Mouse (Mus musculus) liver, postnatal 0 days (tissue): ENCODE data around the gene Porcn. TPM values are rescaled to one million over a fixed set of nuclear protein-coding genes. Genes with fewer than 3 reads are reported as not detected.

ENCODE experiments used
- ATAC-seq: fragments of 200-750 bp; cut with Nextera tagmentation; 2 replicates; pipeline ENCODE4 v1.8.0; 2017; ENCODE audit warnings: mild to moderate bottlenecking, moderate library complexity
- DNase-seq: peaks from one replicate; pipeline ENCODE4 v3.0.0-alpha.2; 2016
- H3K27ac ChIP-seq: fragments of 300-500 bp; sonication (generic); 2 replicates; pipeline ENCODE4 v1.5.1; 2014; ENCODE audit warnings: antibody characterized with exemption, moderate library complexity, mild to moderate bottlenecking, low read depth
- H3K27me3 ChIP-seq: fragments of 300-500 bp; sonication (generic); 2 replicates; pipeline ENCODE4 v1.6.1; 2014; ENCODE audit warnings: low read length, control low read depth, mixed read lengths; ENCODE audit not compliant: insufficient read depth
- H3K36me3 ChIP-seq: fragments of 300-500 bp; sonication (generic); replicated peaks from 2 replicates; pipeline ENCODE4 v1.6.1; 2014; ENCODE audit warnings: mild to moderate bottlenecking, control low read depth, low read length, moderate library complexity, mixed read lengths; ENCODE audit not compliant: insufficient read depth
- H3K4me1 ChIP-seq: fragments of 300-500 bp; sonication (generic); 2 replicates; pipeline ENCODE4 v1.6.1; 2014; ENCODE audit warnings: antibody characterized with exemption, mild to moderate bottlenecking, control low read depth; ENCODE audit not compliant: insufficient read depth
- H3K4me2 ChIP-seq: fragments of 300-500 bp; sonication (generic); 2 replicates; pipeline ENCODE4 v1.6.1; 2014; ENCODE audit warnings: low read depth, mild to moderate bottlenecking, low read length, moderate library complexity, mixed read lengths
- H3K4me3 ChIP-seq: fragments of 300-500 bp; sonication (generic); 2 replicates; pipeline ENCODE4 v1.5.1; 2014; ENCODE audit warnings: low read depth, low read length
- H3K9ac ChIP-seq: fragments of 300-500 bp; sonication (generic); replicated peaks from 2 replicates; pipeline ENCODE4 v1.6.1; 2014; ENCODE audit warnings: mild to moderate bottlenecking, moderate library complexity
- H3K9me3 ChIP-seq: fragments of 300-500 bp; sonication (generic); 2 replicates; pipeline ENCODE4 v1.6.1; 2016; ENCODE audit warnings: mild to moderate bottlenecking, control low read depth, low read length, mixed read lengths
- CTCF ChIP-seq: sonication (generic); IDR thresholded peaks from 2 replicates; pipeline ENCODE4 v1.5.1; 2016; ENCODE audit warnings: antibody characterized with exemption, low read depth
- EP300 ChIP-seq: IDR thresholded peaks from 2 replicates; pipeline ENCODE4 v1.6.1; 2016; ENCODE audit warnings: antibody characterized with exemption, low read depth, mild to moderate bottlenecking
- WGBS: fragments of 180-500 bp; shearing (Covaris S2); extraction: QIAGEN DNeasy Blood & Tissue Kit; methylation state at CpG from one replicate; pipeline ENCODE4 v1.1.7; 2014; ENCODE audit not compliant: insufficient replicate concordance; 5-methylcytosine and 5-hydroxymethylcytosine counted together
- polyA plus RNA-seq: library from polyadenylated mRNA; unstranded; fragments of >200 nt; fragmentation: Nextera tagmentation; extraction: Ambion mirVana; gene quantifications from 2 replicates; pipeline ENCODE4 v1.2.1, GENCODE M21; 2015

Gene Porcn
- 1.5 and 1.9 TPM in 2 replicates for polyA plus RNA-seq

DNA sequence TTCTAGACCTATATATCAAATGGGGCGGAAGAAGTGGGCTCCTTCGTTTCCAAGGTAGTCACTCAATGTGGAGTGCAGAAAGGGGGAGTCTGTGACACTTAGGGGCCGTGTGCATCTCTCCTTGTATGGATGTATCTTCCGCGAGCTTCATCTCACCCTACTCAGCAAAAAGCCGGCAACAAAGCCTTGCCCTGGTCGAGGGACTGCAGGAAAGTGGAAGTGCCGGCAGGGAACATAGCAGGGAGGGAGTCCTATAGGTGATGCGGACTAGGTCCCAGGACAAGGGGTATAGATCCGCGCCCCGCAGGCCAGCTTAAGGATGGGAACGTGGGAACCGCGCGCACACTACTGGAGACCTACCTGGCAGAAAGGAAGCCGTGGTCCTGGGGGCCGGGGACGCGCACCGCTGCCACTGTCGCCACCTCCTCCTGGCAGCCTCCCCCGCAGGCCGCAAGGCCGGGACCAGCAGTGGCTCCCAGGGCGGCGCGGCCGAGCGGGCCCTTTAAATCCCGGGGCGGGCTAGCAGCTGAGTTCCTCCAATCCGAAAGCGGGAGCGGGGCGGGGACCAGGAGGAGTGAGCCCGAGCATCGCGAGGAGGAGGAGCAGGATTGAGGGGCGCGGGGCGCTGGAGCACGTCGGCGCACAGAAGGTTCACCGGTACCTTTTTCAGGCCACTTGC is at the start of gene Porcn:
Gene Porcn, minus strand, starts transcription at position 511 of the 679 bp plus-strand sequence.
- no peaks in the 10 kb centered on the region for H3K27me3 ChIP-seq
- no peaks in the 10 kb centered on the region for H3K4me1 ChIP-seq
- 13% methylated on average over 38 of the region's 46 CpGs for WGBS
- no peak within 1 kb of the TSS for H3K27ac ChIP-seq
- peak within 1 kb of the TSS; percentile 18; the same call in 1 of the 2 replicates for H3K9ac ChIP-seq
- peak; percentile 98 for ATAC-seq
- TF ChIP-seq CTCF (no peak), EP300 (no peak)
- H3K4me2 ChIP-seq, result peak within 1 kb of the TSS; percentile 68
- H3K9me3 ChIP-seq, result no peaks in the 10 kb centered on the region
- no peaks in the 10 kb centered on the region for H3K36me3 ChIP-seq
- H3K4me3 ChIP-seq, result peak within 1 kb of the TSS; percentile 41
- peak; percentile 79 for DNase-seq

DNA sequence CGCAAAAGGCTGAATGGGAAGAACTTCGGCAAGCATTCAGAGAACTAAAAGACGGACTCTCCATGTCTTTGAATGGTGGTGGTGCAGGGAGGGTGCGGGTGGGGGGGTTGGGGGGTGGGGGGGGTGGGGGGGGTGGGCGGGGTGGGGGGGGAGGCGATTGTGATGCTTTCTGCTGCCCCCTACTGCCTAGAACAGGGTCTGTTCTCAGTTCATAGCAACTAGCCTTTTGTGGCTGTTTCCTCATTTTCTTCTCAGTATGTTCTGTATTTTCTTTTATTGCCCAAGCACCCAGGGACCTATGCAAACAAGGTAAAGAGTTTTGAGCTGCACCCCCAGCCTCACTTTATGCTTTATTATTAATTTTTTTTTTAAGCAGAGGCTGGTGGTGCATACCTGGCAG is 49.5 kb upstream of the Porcn start:
- no peaks in the 10 kb centered on the region for H3K9me3 ChIP-seq
- no peak for DNase-seq
- 30% methylated on average over 5 of the region's 6 CpGs for WGBS
- H3K4me2 ChIP-seq, result no peak overlapping the region
- no peak overlapping the region for H3K4me3 ChIP-seq
- no peak for ATAC-seq
- H3K27ac ChIP-seq, result no peak overlapping the region
- H3K36me3 ChIP-seq, result no peaks in the 10 kb centered on the region
- TF ChIP-seq CTCF (no peak), EP300 (no peak)
- H3K9ac ChIP-seq, result no peak overlapping the region
- H3K27me3 ChIP-seq, result no peaks in the 10 kb centered on the region
- H3K4me1 ChIP-seq, result no peaks in the 10 kb centered on the region; the same call in 1 of the 2 replicates

DNA sequence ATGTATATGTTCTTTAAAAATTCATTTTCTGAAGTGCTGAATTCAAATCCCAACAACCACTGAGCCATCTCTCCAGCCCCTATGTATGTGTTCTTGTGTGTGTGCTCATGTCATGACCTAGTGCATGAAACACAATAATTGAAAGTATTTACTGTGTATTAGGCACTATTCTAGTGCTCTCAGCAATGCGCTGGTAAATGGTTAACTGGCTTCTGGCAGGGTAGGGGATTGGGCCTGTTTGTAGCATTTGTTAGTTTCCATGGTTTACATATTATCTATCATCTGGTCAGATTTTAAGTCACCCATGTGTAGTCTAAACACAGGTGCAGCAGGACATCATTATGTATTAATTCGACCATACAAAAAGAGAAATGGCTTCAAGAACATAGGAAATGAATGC is 47.4 kb upstream of the Porcn start:
- Histone ChIP-seq H3K4me2 (no peak overlapping the region), H3K9ac (no peak overlapping the region), H3K27me3 (no peaks in the 10 kb centered on the region), H3K27ac (no peak overlapping the region), H3K9me3 (no peaks in the 10 kb centered on the region), H3K36me3 (no peaks in the 10 kb centered on the region), H3K4me3 (no peak overlapping the region), H3K4me1 (no peaks in the 10 kb centered on the region; the same call in 1 of the 2 replicates)
- no peak for ATAC-seq
- DNase-seq, result no peak
- WGBS, result 77% methylated on average over 2 of the region's 2 CpGs
- no peak for TF ChIP-seq EP300
- no peak for TF ChIP-seq CTCF

DNA sequence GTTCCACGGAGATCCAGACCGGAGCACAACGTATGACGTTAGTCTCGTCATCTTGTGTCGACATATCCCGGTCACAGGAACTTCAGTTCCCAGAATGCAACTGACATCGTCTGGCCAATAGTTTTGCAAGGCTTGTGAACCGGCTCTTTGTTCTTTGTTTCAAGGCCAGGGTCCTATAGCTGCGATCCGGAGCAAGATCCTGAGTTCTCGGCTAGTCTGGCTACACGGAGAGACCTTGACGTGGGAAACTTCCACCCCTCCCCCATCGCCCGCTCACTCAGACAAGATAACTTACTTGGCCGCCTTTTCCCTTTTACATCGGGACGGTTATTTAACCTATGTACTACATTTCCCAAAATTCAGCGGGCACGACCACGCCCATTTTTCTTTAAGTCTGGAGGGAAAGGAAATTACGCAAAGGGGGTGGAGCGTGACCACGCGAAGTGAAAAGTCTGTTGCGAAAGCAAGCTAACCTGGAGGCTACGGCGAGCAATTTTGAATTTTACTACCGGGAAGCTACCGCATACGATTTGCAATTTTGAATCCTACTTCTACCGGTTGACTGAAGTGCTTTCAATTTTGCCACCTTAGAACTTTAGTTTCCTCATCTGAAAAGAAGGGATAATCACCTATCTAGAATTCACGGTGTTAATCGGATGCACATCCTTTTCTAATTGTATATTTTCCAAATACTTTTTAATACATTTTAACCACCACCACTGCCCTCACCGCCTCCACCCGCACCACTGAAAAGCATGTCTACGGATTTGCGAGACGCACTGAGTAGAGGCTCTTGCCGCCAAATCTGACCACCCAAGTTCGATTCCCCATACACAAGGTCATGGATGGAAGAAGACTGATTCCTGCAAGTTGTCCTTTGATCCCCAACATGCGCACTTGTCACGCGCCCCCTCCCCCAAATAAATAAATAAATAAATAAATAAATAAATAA is 46.3 kb upstream of the Porcn start, which contains the start of gene Ftsj1:
Gene Ftsj1, minus strand, starts transcription at position 73 of the 952 bp plus-strand sequence.
- WGBS, result 13% methylated on average over 45 of the region's 45 CpGs
- H3K4me1 ChIP-seq, result no peaks in the 10 kb centered on the region; the same call in 1 of the 2 replicates
- peak within 1 kb of the TSS; percentile 71 for H3K9ac ChIP-seq
- DNase-seq (peak; percentile 83), ATAC-seq (peak; percentile 96)
- TF ChIP-seq CTCF (no peak), EP300 (0 out of 2 replicates have a peak, but pooled peaks have one; percentile 61)
- peak within 1 kb of the TSS; percentile 63 for H3K27ac ChIP-seq
- peak within 1 kb of the TSS; percentile 63 for H3K4me3 ChIP-seq
- H3K27me3 ChIP-seq, result no peaks in the 10 kb centered on the region
- H3K9me3 ChIP-seq, result no peaks in the 10 kb centered on the region
- H3K36me3 ChIP-seq, result no peaks in the 10 kb centered on the region
- peak within 1 kb of the TSS; percentile 72 for H3K4me2 ChIP-seq

DNA sequence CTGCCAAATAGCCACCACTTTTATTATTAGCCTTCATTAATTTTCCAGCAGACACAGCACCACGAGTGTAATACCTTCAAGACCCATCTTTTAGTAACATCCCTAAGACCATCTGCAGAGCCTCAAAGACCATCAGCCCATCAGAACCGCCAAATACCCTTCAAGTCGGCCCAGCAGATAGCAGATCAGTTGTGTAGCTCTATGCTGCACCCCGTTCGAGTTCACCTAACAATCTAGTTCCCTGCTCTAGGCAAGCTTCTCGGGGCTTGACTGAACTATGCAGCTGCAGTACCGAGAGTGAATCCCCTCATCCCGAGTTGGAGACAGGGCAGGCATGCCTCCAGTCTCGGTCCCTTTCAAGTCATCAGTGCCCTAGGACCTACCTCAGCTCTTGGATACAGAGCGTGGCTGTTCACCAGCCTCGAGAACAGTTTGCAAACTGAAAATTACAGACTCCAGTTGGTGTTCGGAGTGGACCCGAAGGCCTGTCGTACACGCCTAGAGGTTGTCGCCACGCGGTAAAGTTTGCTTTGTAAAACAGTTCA is 45.5 kb upstream of the Porcn start:
- Histone ChIP-seq H3K27me3 (no peaks in the 10 kb centered on the region), H3K36me3 (no peaks in the 10 kb centered on the region), H3K4me3 (peak overlapping the region; percentile 63), H3K9me3 (no peaks in the 10 kb centered on the region), H3K4me2 (peak overlapping the region; percentile 72), H3K27ac (peak overlapping the region; percentile 44; the same call in 1 of the 2 replicates), H3K9ac (peak overlapping the region; percentile 71), H3K4me1 (no peaks in the 10 kb centered on the region; the same call in 1 of the 2 replicates)
- no peak for TF ChIP-seq CTCF
- no peak for TF ChIP-seq EP300
- ATAC-seq, result peak; percentile 57
- 16% methylated on average over 18 of the region's 18 CpGs for WGBS
- DNase-seq, result no peak
